Mouse (Mus musculus): ENCODE results near the gene Lama2. TPM values are rescaled to one million over a fixed set of nuclear protein-coding genes. Genes with fewer than 3 reads are reported as not detected.

Gene Lama2
- polyA plus RNA-seq, 2 experiments, result 14.6 to 20.5 TPM

DNA sequence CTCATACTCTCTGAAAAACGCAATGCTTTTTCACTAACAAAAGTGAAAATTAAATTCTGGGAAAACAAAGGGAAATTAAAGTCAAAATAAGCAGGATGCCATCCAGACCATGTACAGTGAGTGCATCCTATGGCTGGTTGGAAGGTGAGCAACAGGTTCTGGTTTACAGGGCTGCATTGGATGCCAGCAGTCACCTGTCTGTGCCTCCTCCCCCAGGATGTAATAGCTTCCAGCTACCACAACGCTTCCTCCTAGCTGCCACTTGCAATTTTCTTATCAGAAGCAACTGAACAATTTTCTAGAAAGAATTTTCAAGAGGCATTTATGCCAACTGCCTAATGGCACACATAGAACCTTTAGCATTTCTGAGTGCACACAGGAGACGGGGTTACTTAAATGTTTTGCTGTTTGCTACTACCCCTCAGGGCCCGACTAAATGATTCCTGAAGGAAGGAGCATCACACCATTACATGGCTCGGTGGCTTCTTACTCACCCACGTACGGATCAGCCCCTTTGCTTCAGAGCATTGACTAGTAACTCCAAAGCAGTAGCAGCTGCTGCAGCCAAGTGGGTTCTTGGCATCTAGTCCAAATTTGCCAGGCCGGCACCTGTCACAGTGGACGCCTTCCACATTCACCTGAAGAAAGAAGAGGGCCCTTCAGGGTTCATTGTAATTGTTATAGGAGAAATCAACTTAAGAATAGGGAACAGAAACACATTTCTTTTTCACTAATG lies 430.8 kb downstream of the Lama2 start:
- DNase-seq (ENCODE audit: low spot score) (no peak), ATAC-seq (ENCODE audit: low FRiP score, low read depth) (no peak)
- WGBS, result 82% methylated on average over 9 of the region's 9 CpGs
- Histone ChIP-seq H3K36me3 (ENCODE audit: control insufficient read depth, insufficient read depth, low read length) (no peaks in the 10 kb centered on the region), H3K27ac (replicated peaks; ENCODE audit: low read depth, low read length) (no peak overlapping the region), H3K4me3 (replicated peaks; ENCODE audit: low read length) (no peak overlapping the region), H3K9ac (ENCODE audit: low read depth, low read length, severe bottlenecking) (no peak overlapping the region), H3K4me1 (ENCODE audit: control insufficient read depth, insufficient read depth, low read length) (no peaks in the 10 kb centered on the region), H3K9me3 (ENCODE audit: control insufficient read depth, low read length) (no peaks in the 10 kb centered on the region), H3K4me2 (replicated peaks; ENCODE audit: low read depth, low read length, severe bottlenecking) (no peak overlapping the region), H3K27me3 (ENCODE audit: control insufficient read depth, insufficient read depth, low read length) (no peaks in the 10 kb centered on the region)
- TF ChIP-seq POLR2A (IDR thresholded peaks at IDR 0.05; ENCODE audit: borderline replicate concordance, extremely low read depth, insufficient read depth, insufficient read length), result no peak

DNA sequence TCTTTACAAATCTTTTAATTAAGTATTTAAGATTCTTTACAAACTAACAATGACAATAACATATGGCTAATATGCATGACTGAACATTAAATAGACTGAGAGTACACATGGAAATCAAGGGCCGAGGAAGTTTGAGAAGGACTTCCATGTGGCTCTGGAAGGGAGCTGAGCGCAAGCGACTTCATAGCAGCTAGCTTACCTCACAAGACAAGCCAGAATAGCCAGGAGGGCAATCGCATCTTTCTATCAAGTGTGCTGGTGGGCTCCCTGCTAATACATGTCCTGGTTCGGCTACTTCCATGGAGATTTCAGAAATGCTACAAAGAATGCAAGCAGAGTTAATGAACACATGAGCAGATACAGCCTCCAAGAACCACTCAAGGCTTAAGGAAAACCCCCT lies 435.4 kb downstream of the Lama2 start:
- 88% methylated on average over 5 of the region's 5 CpGs for WGBS
- H3K4me1 ChIP-seq (ENCODE audit: control insufficient read depth, insufficient read depth, low read length), result no peaks in the 10 kb centered on the region

DNA sequence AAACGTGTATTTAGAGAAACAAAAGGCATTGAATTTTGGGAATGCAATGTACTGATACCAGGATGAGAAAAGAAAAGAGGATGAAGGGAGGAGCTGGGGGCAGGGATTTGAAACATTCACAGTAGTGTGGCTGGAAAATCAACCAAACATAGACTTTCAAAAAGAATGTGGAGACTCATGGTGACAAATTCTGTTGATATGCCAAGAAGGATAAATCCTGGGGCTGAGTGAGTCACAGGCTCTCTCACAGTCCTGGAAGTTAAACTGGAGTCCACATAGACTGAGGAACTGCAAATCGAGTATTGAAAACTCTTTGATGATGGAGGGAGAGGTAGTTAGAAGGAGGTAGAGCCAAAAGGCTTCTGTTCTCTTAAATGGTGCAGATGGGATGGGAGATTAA lies 445.3 kb downstream of the Lama2 start:
- no peak for ATAC-seq (ENCODE audit: low FRiP score, low read depth)
- H3K9ac ChIP-seq (ENCODE audit: low read depth, low read length, severe bottlenecking), result no peak overlapping the region
- no peak for DNase-seq (ENCODE audit: low spot score)
- H3K4me3 ChIP-seq (replicated peaks; ENCODE audit: low read length), result no peak overlapping the region
- H3K9me3 ChIP-seq (ENCODE audit: control insufficient read depth, low read length), result no peaks in the 10 kb centered on the region
- no peak overlapping the region for H3K4me2 ChIP-seq (replicated peaks; ENCODE audit: low read depth, low read length, severe bottlenecking)
- H3K27ac ChIP-seq (replicated peaks; ENCODE audit: low read depth, low read length), result no peak overlapping the region
- WGBS, result 79% methylated on average over 2 of the region's 2 CpGs
- no peaks in the 10 kb centered on the region for H3K36me3 ChIP-seq (ENCODE audit: control insufficient read depth, insufficient read depth, low read length)
- no peak for TF ChIP-seq POLR2A (IDR thresholded peaks at IDR 0.05; ENCODE audit: borderline replicate concordance, extremely low read depth, insufficient read depth, insufficient read length)
- no peaks in the 10 kb centered on the region for H3K27me3 ChIP-seq (ENCODE audit: control insufficient read depth, insufficient read depth, low read length)
- no peaks in the 10 kb centered on the region for H3K4me1 ChIP-seq (ENCODE audit: control insufficient read depth, insufficient read depth, low read length)

More for the DNA sequence above, 435.4 kb downstream of the Lama2 start:
- no peaks in the 10 kb centered on the region for H3K27me3 ChIP-seq (ENCODE audit: control insufficient read depth, insufficient read depth, low read length)
- H3K4me3 ChIP-seq (replicated peaks; ENCODE audit: low read length), result no peak overlapping the region
- ATAC-seq (ENCODE audit: low FRiP score, low read depth) (no peak), DNase-seq (ENCODE audit: low spot score) (no peak)
- H3K27ac ChIP-seq (replicated peaks; ENCODE audit: low read depth, low read length), result no peak overlapping the region
- H3K9me3 ChIP-seq (ENCODE audit: control insufficient read depth, low read length), result no peaks in the 10 kb centered on the region
- H3K36me3 ChIP-seq (ENCODE audit: control insufficient read depth, insufficient read depth, low read length), result no peaks in the 10 kb centered on the region
- H3K9ac ChIP-seq (ENCODE audit: low read depth, low read length, severe bottlenecking), result no peak overlapping the region
- no peak for TF ChIP-seq POLR2A (IDR thresholded peaks at IDR 0.05; ENCODE audit: borderline replicate concordance, extremely low read depth, insufficient read depth, insufficient read length)
- H3K4me2 ChIP-seq (replicated peaks; ENCODE audit: low read depth, low read length, severe bottlenecking), result no peak overlapping the region

DNA sequence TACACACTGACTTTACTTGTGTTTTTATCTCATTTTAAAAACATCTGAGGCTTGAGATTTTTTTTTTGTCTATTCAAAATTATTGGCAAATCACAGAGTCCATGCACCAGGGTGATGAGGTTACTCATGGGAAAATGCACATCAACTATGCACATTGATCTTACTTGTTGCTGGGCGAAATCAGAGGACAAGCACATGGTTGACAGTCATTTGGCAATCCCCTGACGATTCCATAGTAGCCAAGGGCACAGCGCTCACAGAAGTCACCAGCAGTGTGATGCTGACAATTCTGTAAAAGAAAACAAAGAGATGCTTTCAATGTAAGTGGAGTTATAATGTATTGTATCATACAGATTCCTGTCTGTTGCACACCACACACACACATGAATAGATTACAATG lies 454.8 kb downstream of the Lama2 start:
- Histone ChIP-seq H3K36me3 (ENCODE audit: control insufficient read depth, insufficient read depth, low read length) (no peaks in the 10 kb centered on the region), H3K4me3 (replicated peaks; ENCODE audit: low read length) (no peak overlapping the region), H3K4me1 (ENCODE audit: control insufficient read depth, insufficient read depth, low read length) (no peaks in the 10 kb centered on the region), H3K9me3 (ENCODE audit: control insufficient read depth, low read length) (no peaks in the 10 kb centered on the region), H3K4me2 (replicated peaks; ENCODE audit: low read depth, low read length, severe bottlenecking) (no peak overlapping the region), H3K9ac (ENCODE audit: low read depth, low read length, severe bottlenecking) (no peak overlapping the region), H3K27me3 (ENCODE audit: control insufficient read depth, insufficient read depth, low read length) (no peaks in the 10 kb centered on the region), H3K27ac (replicated peaks; ENCODE audit: low read depth, low read length) (no peak overlapping the region)
- ATAC-seq (ENCODE audit: low FRiP score, low read depth) (no peak), DNase-seq (ENCODE audit: low spot score) (no peak)
- TF ChIP-seq POLR2A (IDR thresholded peaks at IDR 0.05; ENCODE audit: borderline replicate concordance, extremely low read depth, insufficient read depth, insufficient read length), result no peak
- WGBS, result 87% methylated on average over 3 of the region's 3 CpGs

DNA sequence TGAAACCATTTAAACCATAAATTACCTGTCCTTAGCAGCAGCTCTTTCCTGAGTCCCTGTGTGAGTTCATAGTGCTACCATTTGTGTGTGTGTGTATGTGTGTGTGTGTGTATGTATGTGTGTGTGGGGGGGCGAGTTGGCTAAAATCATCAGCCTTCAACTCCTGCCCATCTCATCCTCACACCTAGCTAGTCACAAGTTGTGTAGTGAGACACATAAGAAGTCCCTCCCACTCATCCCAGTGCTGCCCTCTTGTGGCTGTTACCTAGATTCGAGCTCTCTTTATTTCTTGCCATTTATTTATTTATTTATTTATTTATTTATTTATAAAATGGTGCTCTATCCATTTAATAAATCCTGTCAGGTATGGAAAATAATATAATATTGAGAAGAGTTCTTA lies 457.2 kb downstream of the Lama2 start:
- Histone ChIP-seq H3K4me2 (replicated peaks; ENCODE audit: low read depth, low read length, severe bottlenecking) (no peak overlapping the region), H3K4me1 (ENCODE audit: control insufficient read depth, insufficient read depth, low read length) (no peaks in the 10 kb centered on the region), H3K27me3 (ENCODE audit: control insufficient read depth, insufficient read depth, low read length) (no peaks in the 10 kb centered on the region), H3K9ac (ENCODE audit: low read depth, low read length, severe bottlenecking) (no peak overlapping the region), H3K36me3 (ENCODE audit: control insufficient read depth, insufficient read depth, low read length) (no peaks in the 10 kb centered on the region), H3K9me3 (ENCODE audit: control insufficient read depth, low read length) (no peaks in the 10 kb centered on the region), H3K27ac (replicated peaks; ENCODE audit: low read depth, low read length) (no peak overlapping the region), H3K4me3 (replicated peaks; ENCODE audit: low read length) (no peak overlapping the region)
- WGBS, result 87% methylated on average over 2 of the region's 2 CpGs
- DNase-seq (ENCODE audit: low spot score), result no peak
- ATAC-seq (ENCODE audit: low FRiP score, low read depth), result no peak
- no peak for TF ChIP-seq POLR2A (IDR thresholded peaks at IDR 0.05; ENCODE audit: borderline replicate concordance, extremely low read depth, insufficient read depth, insufficient read length)
